Mouse (Mus musculus): ENCODE data around the gene Cebpb. TPM values are rescaled to one million over a fixed set of nuclear protein-coding genes. Genes with fewer than 3 reads are reported as not detected.

Gene Cebpb
- polyA plus RNA-seq, 1 experiment = 16.7 TPM

GRCm38 (mm10) chr2:167654911-167655600 lies 33.7 kb upstream of the Cebpb start:
- no peak overlapping the region for H3K4me3 ChIP-seq (ENCODE audit: insufficient read depth, low read length)
- no peak for TF ChIP-seq POLR2A (IDR thresholded peaks at IDR 0.05; ENCODE audit: extremely low read depth, insufficient read depth, low read length)
- no peak for TF ChIP-seq CTCF (IDR thresholded peaks at IDR 0.05; ENCODE audit: extremely low read depth, insufficient read depth, low read length)
- H3K27ac ChIP-seq (ENCODE audit: insufficient read depth, low read length) = no peak overlapping the region
- H3K4me1 ChIP-seq (ENCODE audit: control insufficient read depth, insufficient read depth, low read length) = peaks cover 9% of the 10 kb centered on the region

- peak overlapping the region; percentile 57 for H3K27ac ChIP-seq (ENCODE audit: insufficient read depth, low read length)
- H3K4me1 ChIP-seq (ENCODE audit: control insufficient read depth, insufficient read depth, low read length) = peaks cover 7% of the 10 kb centered on the region
- no peak overlapping the region for H3K4me3 ChIP-seq (ENCODE audit: insufficient read depth, low read length)
- TF ChIP-seq CTCF (IDR thresholded peaks at IDR 0.05; ENCODE audit: extremely low read depth, insufficient read depth, low read length) (no peak), POLR2A (IDR thresholded peaks at IDR 0.05; ENCODE audit: extremely low read depth, insufficient read depth, low read length) (no peak)
Observed at GRCm38 (mm10) chr2:167656629-167657478, 31.9 kb upstream of the Cebpb start.

GRCm38 (mm10) chr2:167657973-167658372 lies 30.7 kb upstream of the Cebpb start:
- no peak overlapping the region for H3K4me3 ChIP-seq (ENCODE audit: insufficient read depth, low read length)
- H3K4me1 ChIP-seq (ENCODE audit: control insufficient read depth, insufficient read depth, low read length) = peaks cover 7% of the 10 kb centered on the region
- no peak for TF ChIP-seq POLR2A (IDR thresholded peaks at IDR 0.05; ENCODE audit: extremely low read depth, insufficient read depth, low read length)
- TF ChIP-seq CTCF (IDR thresholded peaks at IDR 0.05; ENCODE audit: extremely low read depth, insufficient read depth, low read length) = no peak
- no peak overlapping the region for H3K27ac ChIP-seq (ENCODE audit: insufficient read depth, low read length)

- H3K4me3 ChIP-seq (ENCODE audit: insufficient read depth, low read length) = no peak overlapping the region
- H3K4me1 ChIP-seq (ENCODE audit: control insufficient read depth, insufficient read depth, low read length) = peaks cover 7% of the 10 kb centered on the region
- TF ChIP-seq POLR2A (IDR thresholded peaks at IDR 0.05; ENCODE audit: extremely low read depth, insufficient read depth, low read length) = no peak
- TF ChIP-seq CTCF (IDR thresholded peaks at IDR 0.05; ENCODE audit: extremely low read depth, insufficient read depth, low read length) = no peak
- H3K27ac ChIP-seq (ENCODE audit: insufficient read depth, low read length) = no peak overlapping the region
Observed at GRCm38 (mm10) chr2:167658712-167659111, 30.0 kb upstream of the Cebpb start.

- Histone ChIP-seq H3K4me1 (ENCODE audit: control insufficient read depth, insufficient read depth, low read length) (peaks cover 7% of the 10 kb centered on the region), H3K27ac (ENCODE audit: insufficient read depth, low read length) (no peak overlapping the region; the same call in 1 of the 2 replicates), H3K4me3 (ENCODE audit: insufficient read depth, low read length) (peak overlapping the region; percentile 68; the same call in 1 of the 2 replicates)
- no peak for TF ChIP-seq POLR2A (IDR thresholded peaks at IDR 0.05; ENCODE audit: extremely low read depth, insufficient read depth, low read length)
- TF ChIP-seq CTCF (IDR thresholded peaks at IDR 0.05; ENCODE audit: extremely low read depth, insufficient read depth, low read length) = no peak
Observed at GRCm38 (mm10) chr2:167659177-167659846, 29.4 kb upstream of the Cebpb start.

- peak overlapping the region; percentile 68 for H3K4me3 ChIP-seq (ENCODE audit: insufficient read depth, low read length)
- H3K4me1 ChIP-seq (ENCODE audit: control insufficient read depth, insufficient read depth, low read length) = peaks cover 7% of the 10 kb centered on the region
- no peak overlapping the region for H3K27ac ChIP-seq (ENCODE audit: insufficient read depth, low read length)
- TF ChIP-seq CTCF (IDR thresholded peaks at IDR 0.05; ENCODE audit: extremely low read depth, insufficient read depth, low read length) (no peak), POLR2A (IDR thresholded peaks at IDR 0.05; ENCODE audit: extremely low read depth, insufficient read depth, low read length) (no peak)
Observed at GRCm38 (mm10) chr2:167659847-167660610, 28.7 kb upstream of the Cebpb start.

- H3K4me1 ChIP-seq (ENCODE audit: control insufficient read depth, insufficient read depth, low read length) = peaks cover 7% of the 10 kb centered on the region
- H3K4me3 ChIP-seq (ENCODE audit: insufficient read depth, low read length) = peak overlapping the region; percentile 68
- no peak overlapping the region for H3K27ac ChIP-seq (ENCODE audit: insufficient read depth, low read length)
- TF ChIP-seq POLR2A (IDR thresholded peaks at IDR 0.05; ENCODE audit: extremely low read depth, insufficient read depth, low read length) = no peak
- no peak for TF ChIP-seq CTCF (IDR thresholded peaks at IDR 0.05; ENCODE audit: extremely low read depth, insufficient read depth, low read length)
Observed at GRCm38 (mm10) chr2:167660611-167660971, 28.1 kb upstream of the Cebpb start.

- Histone ChIP-seq H3K27ac (ENCODE audit: insufficient read depth, low read length) (peak within 1 kb of the TSS; percentile 73), H3K4me1 (ENCODE audit: control insufficient read depth, insufficient read depth, low read length) (peaks cover 7% of the 10 kb centered on the region), H3K4me3 (ENCODE audit: insufficient read depth, low read length) (peak within 1 kb of the TSS; percentile 68)
- peak; percentile 96 for TF ChIP-seq POLR2A (IDR thresholded peaks at IDR 0.05; ENCODE audit: extremely low read depth, insufficient read depth, low read length)
- TF ChIP-seq CTCF (IDR thresholded peaks at IDR 0.05; ENCODE audit: extremely low read depth, insufficient read depth, low read length) = no peak
Observed at GRCm38 (mm10) chr2:167661270-167662203, 27.2 kb upstream of the Cebpb start, which contains the start of gene Gm20431. Gene Gm20431 (minus strand): TSS chr2:167661496.
